Mouse (Mus musculus) lung, postnatal 0 days (tissue): ENCODE results near the gene Medag. TPM values are rescaled to one million over a fixed set of nuclear protein-coding genes. Genes with fewer than 3 reads are reported as not detected.

ENCODE experiments used
- ATAC-seq: fragments of 200-750 bp; cut with Nextera tagmentation; 2 replicates; pipeline ENCODE4 v1.8.0; 2017; ENCODE audit warnings: moderate library complexity
- DNase-seq: peaks from one replicate; pipeline ENCODE4 v3.0.0-alpha.2; 2016; ENCODE audit warnings: low spot score
- H3K27ac ChIP-seq: fragments of 300-500 bp; sonication (generic); 2 replicates; pipeline ENCODE4 v1.5.1; 2014; ENCODE audit warnings: antibody characterized with exemption, mild to moderate bottlenecking, low read length, mixed read lengths
- H3K27me3 ChIP-seq: fragments of 300-500 bp; sonication (generic); replicated peaks from 2 replicates; pipeline ENCODE4 v1.6.1; 2014; ENCODE audit warnings: low read length, mixed read lengths; ENCODE audit not compliant: insufficient read depth
- H3K36me3 ChIP-seq: fragments of 300-500 bp; sonication (generic); 2 replicates; pipeline ENCODE4 v1.6.1; 2014; ENCODE audit warnings: low read length, mixed read lengths; ENCODE audit not compliant: insufficient read depth
- H3K4me1 ChIP-seq: fragments of 300-500 bp; sonication (generic); 2 replicates; pipeline ENCODE4 v1.6.1; 2014; ENCODE audit warnings: antibody characterized with exemption, low read depth, low read length, mixed read lengths; ENCODE audit not compliant: insufficient read depth
- H3K4me2 ChIP-seq: fragments of 300-500 bp; sonication (generic); replicated peaks from 2 replicates; pipeline ENCODE4 v1.6.1; 2014; ENCODE audit warnings: low read depth, mild to moderate bottlenecking, low read length, moderate library complexity, mixed read lengths
- H3K4me3 ChIP-seq: fragments of 300-500 bp; sonication (generic); 2 replicates; pipeline ENCODE4 v1.5.1; 2014; ENCODE audit warnings: low read depth, low read length
- H3K9ac ChIP-seq: fragments of 300-500 bp; sonication (generic); replicated peaks from 2 replicates; pipeline ENCODE4 v1.6.1; 2014; ENCODE audit warnings: low read depth, mild to moderate bottlenecking
- H3K9me3 ChIP-seq: fragments of 300-500 bp; sonication (generic); 2 replicates; pipeline ENCODE4 v1.6.1; 2016; ENCODE audit warnings: low read length, mixed read lengths
- CTCF ChIP-seq: IDR thresholded peaks from 2 replicates; pipeline ENCODE4 v1.5.1; 2016; ENCODE audit warnings: antibody characterized with exemption, mild to moderate bottlenecking
- EP300 ChIP-seq: IDR thresholded peaks from 2 replicates; pipeline ENCODE4 v1.6.1; 2016; ENCODE audit warnings: antibody characterized with exemption, mild to moderate bottlenecking, control low read depth
- WGBS: fragments of 180-500 bp; shearing (Covaris S2); extraction: QIAGEN DNeasy Blood & Tissue Kit; methylation state at CpG from one replicate; pipeline ENCODE4 v1.1.7; 2014; 5-methylcytosine and 5-hydroxymethylcytosine counted together
- polyA plus RNA-seq: library from polyadenylated mRNA; unstranded; fragments of >200 nt; fragmentation: Nextera tagmentation; extraction: Ambion mirVana; gene quantifications from 2 replicates; pipeline ENCODE4 v1.2.1, GENCODE M21; 2015

Medag gene
- polyA plus RNA-seq, 1 experiment from 2014 or later = 2.0 TPM

DNA sequence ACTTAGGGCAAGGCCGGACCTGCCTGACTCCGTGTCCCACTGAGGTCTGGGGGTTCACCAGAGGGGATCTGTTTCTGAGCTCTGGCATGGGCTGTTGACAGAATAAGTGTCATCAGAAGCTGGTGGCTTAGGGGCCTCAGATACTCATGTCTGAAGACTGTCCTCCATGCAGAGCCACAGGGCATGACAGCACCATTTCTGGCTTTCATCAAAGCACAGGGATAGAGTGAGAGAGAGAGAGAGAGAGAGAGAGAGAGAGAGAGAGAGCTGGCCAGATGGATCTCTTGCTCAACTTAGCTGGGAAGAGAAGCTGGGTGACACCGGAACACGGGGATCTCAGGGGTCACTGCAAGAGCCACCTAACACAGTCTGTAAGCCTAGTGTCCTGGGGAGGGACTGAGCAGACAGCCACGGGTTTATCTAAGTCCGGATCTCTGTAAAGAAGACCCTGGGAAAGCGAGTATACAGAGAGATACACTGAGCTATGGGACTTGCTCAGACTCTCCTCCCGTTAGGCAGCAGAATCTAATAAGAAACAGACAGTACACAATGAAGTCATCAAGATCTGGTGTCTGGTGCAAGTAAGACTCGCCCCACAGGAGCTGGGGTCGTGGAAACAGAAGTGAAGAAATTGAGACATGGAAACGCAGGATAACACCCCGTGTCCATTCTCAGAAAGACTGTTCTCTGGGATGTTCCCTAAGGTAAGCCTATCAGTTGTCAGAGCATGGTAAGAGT is 42.8 kb upstream of the Medag start:
- no peak overlapping the region for H3K9ac ChIP-seq
- H3K4me2 ChIP-seq = no peak overlapping the region
- H3K4me1 ChIP-seq = no peaks in the 10 kb centered on the region
- H3K9me3 ChIP-seq = no peaks in the 10 kb centered on the region
- DNase-seq = no peak
- H3K4me3 ChIP-seq = no peak overlapping the region
- H3K36me3 ChIP-seq = no peaks in the 10 kb centered on the region
- no peak for ATAC-seq
- H3K27me3 ChIP-seq = no peaks in the 10 kb centered on the region
- WGBS = 57% methylated on average over 12 of the region's 12 CpGs
- no peak overlapping the region for H3K27ac ChIP-seq
- TF ChIP-seq EP300 (no peak), CTCF (no peak)

DNA sequence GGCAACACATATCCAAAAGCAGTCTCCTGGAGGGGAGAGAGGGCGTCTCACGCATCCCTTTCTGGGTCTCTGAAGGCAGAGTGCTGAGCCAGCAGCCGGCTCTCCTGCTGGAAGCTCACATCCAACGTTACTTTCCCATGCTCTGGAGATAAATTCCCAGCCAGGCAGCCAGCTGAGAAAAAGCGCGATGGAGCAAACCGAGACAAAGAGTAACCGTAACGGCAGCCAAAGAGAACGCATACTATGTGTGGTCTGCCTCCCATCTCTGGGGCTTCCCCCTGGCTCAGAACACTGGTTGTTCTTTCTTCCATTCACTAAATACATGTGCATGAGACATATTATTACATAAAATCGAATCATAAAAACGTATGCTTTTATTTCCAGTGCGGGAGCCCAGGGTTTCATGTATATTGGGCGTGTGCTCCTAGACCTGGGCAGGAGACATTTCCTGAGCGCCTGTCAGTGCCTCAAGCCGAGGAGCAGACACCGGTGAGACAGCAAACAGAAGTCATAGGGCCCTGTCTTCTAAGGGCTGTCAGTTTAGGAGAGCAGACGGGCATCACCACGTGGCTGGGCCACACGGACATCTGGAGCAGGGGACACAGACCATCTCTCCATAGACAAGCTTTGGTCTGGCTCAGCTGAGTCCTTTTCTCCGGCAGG is 42.0 kb upstream of the Medag start:
- H3K9ac ChIP-seq = no peak overlapping the region
- H3K4me2 ChIP-seq = no peak overlapping the region
- no peaks in the 10 kb centered on the region for H3K27me3 ChIP-seq
- no peaks in the 10 kb centered on the region for H3K36me3 ChIP-seq
- no peaks in the 10 kb centered on the region for H3K9me3 ChIP-seq
- DNase-seq (no peak), ATAC-seq (no peak)
- H3K27ac ChIP-seq = no peak overlapping the region
- 70% methylated on average over 21 of the region's 21 CpGs for WGBS
- no peaks in the 10 kb centered on the region for H3K4me1 ChIP-seq
- H3K4me3 ChIP-seq = no peak overlapping the region
- TF ChIP-seq CTCF (no peak), EP300 (no peak)

DNA sequence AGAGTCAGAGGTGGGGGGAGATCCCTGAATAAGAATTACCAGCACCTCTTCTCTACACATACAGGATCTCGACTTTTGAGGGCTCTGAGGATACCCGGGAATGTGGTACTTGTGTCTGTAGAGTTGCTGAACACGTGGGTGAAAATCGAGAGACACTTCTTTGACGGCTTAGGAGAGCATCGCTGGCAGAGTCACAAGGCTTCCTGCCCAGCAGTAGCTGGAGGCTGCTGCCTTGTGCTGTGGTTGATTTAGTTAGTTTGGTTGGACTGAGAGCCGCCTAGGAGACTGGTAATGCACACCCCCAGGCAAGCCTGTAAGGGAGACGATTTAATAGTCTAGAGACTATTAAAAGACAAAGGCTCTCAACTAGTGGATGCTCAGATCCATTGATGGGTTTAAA is 39.5 kb upstream of the Medag start:
- Histone ChIP-seq H3K36me3 (no peaks in the 10 kb centered on the region), H3K9me3 (no peaks in the 10 kb centered on the region), H3K4me3 (no peak overlapping the region), H3K4me2 (no peak overlapping the region), H3K27me3 (no peaks in the 10 kb centered on the region), H3K27ac (no peak overlapping the region), H3K4me1 (no peaks in the 10 kb centered on the region), H3K9ac (no peak overlapping the region)
- TF ChIP-seq EP300 (no peak), CTCF (no peak)
- no peak for ATAC-seq
- 70% methylated on average over 8 of the region's 8 CpGs for WGBS
- no peak for DNase-seq

DNA sequence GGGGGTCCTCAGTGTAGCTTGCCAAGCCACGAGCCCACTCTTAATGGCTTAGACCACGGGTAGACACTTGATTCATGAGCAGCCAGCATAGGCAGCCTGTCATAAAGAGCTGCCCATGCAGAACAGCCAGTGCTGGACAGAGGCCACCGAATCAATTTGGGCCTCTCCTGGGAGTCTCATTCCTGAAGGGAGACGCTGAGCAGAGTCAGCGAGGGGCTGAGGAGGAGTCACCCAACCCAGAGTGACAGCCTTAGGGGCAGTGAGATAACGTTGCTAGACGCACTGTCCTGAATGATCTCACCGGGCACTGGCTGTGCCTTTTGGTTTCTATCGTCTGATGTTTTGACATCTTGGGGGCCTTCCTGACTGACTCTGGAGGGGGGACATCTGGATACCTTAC is 38.3 kb upstream of the Medag start:
- Histone ChIP-seq H3K4me1 (no peaks in the 10 kb centered on the region), H3K27me3 (no peaks in the 10 kb centered on the region), H3K4me3 (no peak overlapping the region), H3K9ac (no peak overlapping the region), H3K27ac (no peak overlapping the region), H3K9me3 (no peaks in the 10 kb centered on the region), H3K36me3 (no peaks in the 10 kb centered on the region), H3K4me2 (no peak overlapping the region)
- WGBS = 14% methylated on average over 9 of the region's 9 CpGs
- DNase-seq (peak; percentile 58), ATAC-seq (peak; percentile 78)
- 0 out of 2 replicates have a peak, but pooled peaks have one; percentile 27 for TF ChIP-seq EP300
- no peak for TF ChIP-seq CTCF

DNA sequence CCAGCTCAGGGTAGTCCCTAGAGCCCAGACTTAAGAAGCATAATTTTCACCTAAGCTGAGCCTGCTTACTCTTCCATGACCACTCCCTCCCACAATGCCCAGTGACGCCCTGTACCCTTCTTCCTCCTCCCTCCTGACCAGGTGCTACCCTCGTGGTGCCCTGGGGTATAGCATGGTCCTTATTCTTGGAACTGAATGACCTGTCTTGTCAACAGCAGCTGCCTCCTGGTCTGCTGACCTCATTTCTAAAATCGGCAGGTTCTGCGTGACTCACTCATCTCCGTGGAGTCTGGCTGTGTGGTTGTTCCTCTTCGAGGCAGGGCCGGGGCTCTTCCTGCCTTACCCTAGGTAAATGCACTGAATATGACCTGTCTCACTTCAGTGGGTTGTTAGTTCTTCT is 37.5 kb upstream of the Medag start:
- Histone ChIP-seq H3K4me2 (no peak overlapping the region), H3K9ac (no peak overlapping the region), H3K36me3 (no peaks in the 10 kb centered on the region), H3K4me1 (no peaks in the 10 kb centered on the region), H3K4me3 (no peak overlapping the region), H3K27ac (no peak overlapping the region), H3K27me3 (no peaks in the 10 kb centered on the region), H3K9me3 (no peaks in the 10 kb centered on the region)
- TF ChIP-seq CTCF (no peak), EP300 (no peak)
- 48% methylated on average over 7 of the region's 7 CpGs for WGBS
- 0 out of 2 replicates have a peak, but pooled peaks have one; percentile 20 for ATAC-seq
- no peak for DNase-seq

DNA sequence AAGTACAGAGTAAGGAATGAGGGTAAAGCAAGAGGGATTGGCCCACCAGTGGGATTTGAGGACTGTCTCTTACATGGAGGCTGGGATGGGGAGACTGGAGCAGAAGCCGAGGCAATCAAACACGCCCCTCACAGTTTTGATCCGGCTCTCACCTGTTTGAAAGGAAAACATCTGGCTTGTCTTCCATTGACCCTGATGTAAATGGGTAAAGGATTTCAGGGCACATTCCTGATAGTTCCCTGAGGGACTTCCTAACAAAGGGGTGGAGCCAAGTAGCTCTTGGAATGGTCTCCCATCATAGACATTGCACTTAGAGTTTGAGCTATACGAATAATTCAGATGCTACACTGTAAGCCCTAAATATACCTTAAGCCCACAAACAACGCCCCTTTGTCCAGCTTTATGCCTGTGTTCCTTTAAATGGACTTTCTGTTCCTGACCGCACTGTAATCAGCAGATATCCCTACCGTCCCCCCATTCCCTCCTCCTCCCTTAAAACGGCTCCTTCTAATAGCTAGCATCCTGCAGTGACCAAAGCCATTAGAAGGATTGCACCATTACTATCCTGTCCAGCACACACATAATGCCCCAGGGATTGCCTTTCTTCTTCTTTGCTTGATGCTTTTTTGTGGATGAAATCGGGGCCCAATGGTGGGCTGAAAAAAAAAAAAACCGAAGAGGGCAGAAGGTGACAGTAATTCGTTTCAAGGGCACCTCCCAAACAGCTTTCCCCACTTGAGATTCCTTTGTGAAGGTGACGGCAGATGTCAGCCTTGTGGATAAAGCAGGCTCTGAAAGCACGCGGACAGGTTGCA is 36.3 kb upstream of the Medag start:
- Histone ChIP-seq H3K9me3 (no peaks in the 10 kb centered on the region), H3K9ac (no peak overlapping the region), H3K4me3 (no peak overlapping the region), H3K36me3 (no peaks in the 10 kb centered on the region), H3K4me1 (no peaks in the 10 kb centered on the region), H3K4me2 (no peak overlapping the region), H3K27me3 (no peaks in the 10 kb centered on the region), H3K27ac (no peak overlapping the region)
- TF ChIP-seq EP300 (no peak), CTCF (no peak)
- ATAC-seq = no peak
- WGBS = 39% methylated on average over 14 of the region's 14 CpGs
- DNase-seq = no peak
